ENCODE assay signal across 18 mouse cellular contexts in genomic region chr7:127055026-127055585, GRCm38 (mm10). TPM values are rescaled to one million over a fixed set of nuclear protein-coding genes. Genes with fewer than 3 reads are reported as not detected.
DNase-seq lines count a peak whose midpoint lies in the region; ATAC-seq and TF ChIP-seq lines count a peak whose summit lies in the region.
"Had no signal": no experiment of that assay in that cellular context is flagged by ENCODE, and none has a peak within 500 bp of the region (broad histone marks: within the 10 kb centered on the region; RNA-seq: fewer than 3 reads in every experiment).

No protein-coding gene starts in this region.

- 0 out of 2 replicates have a peak, but pooled peaks have one; percentile 4 for TF ChIP-seq CTCF in lung, adult 2 months (IDR thresholded peaks at IDR 0.05; ENCODE audit: insufficient read depth, low read length)

- no peaks in the 10 kb centered on the region for H3K4me1 ChIP-seq in lung, adult 2 months (ENCODE audit: control insufficient read depth, insufficient read depth, low read length)
- H3K4me1 ChIP-seq in forebrain, embryonic 11.5 days (replicated peaks; ENCODE audit: control insufficient read depth, insufficient read depth, low read length), result no peaks in the 10 kb centered on the region
- H3K4me1 ChIP-seq: embryonic facial prominence, embryonic 10.5 days; forebrain, embryonic 13.5 days; hindbrain, embryonic 10.5 days had no signal

- 52% methylated on average over 5 of the region's 5 CpGs for WGBS in lung, adult 2 months
- WGBS in forebrain, embryonic 11.5 days, result 69% methylated on average over 5 of the region's 5 CpGs

- H3K9ac ChIP-seq in forebrain, embryonic 11.5 days (ENCODE audit: low read length), result no peak overlapping the region
- H3K9ac ChIP-seq: forebrain, embryonic 13.5 days; lung, embryonic 14.5 days had no signal

- DNase-seq in frontal cortex, postnatal 36 days (ENCODE audit: low spot score in 2 of 2), result peak; percentile 17 to 29
- DNase-seq in frontal cortex, postnatal 10 days (ENCODE audit: low spot score in 2 of 2), result no peak
- DNase-seq in lung, adult 2 months, result no peak
- no peak for DNase-seq in lung, postnatal 14 days
- peak; percentile 50 for DNase-seq in thymus, postnatal 14 days
- DNase-seq in thymus, adult 18-20 months, result no peak
- DNase-seq in thymus, postnatal 4 days, result peak; percentile 51
- DNase-seq in forebrain, embryonic 11.5 days (ENCODE audit: low spot score), result no peak
- DNase-seq: cerebellum, adult 9-10 months; kidney, adult 9 months; lung, embryonic 14.5 days; retina, postnatal 1 day had no signal

- H3K4me2 ChIP-seq in forebrain, embryonic 11.5 days (ENCODE audit: low read depth, low read length, severe bottlenecking), result no peak overlapping the region
- H3K4me2 ChIP-seq: forebrain, embryonic 13.5 days; liver, embryonic 11.5 days; lung, embryonic 14.5 days; midbrain, embryonic 11.5 days had no signal

- no peak overlapping the region for H3K27ac ChIP-seq in forebrain, embryonic 11.5 days (ENCODE audit: low read depth, low read length)
- H3K27ac ChIP-seq: embryonic facial prominence, embryonic 10.5 days; forebrain, embryonic 13.5 days; hindbrain, embryonic 10.5 days had no signal

- ATAC-seq in forebrain, embryonic 11.5 days (replicated peaks; ENCODE audit: low FRiP score), result no peak
- ATAC-seq: forebrain, embryonic 13.5 days had no signal

- no peaks in the 10 kb centered on the region for H3K27me3 ChIP-seq in forebrain, embryonic 11.5 days (ENCODE audit: control insufficient read depth, insufficient read depth, low read length)
- H3K27me3 ChIP-seq: forebrain, embryonic 13.5 days had no signal

- no peaks in the 10 kb centered on the region for H3K9me3 ChIP-seq in forebrain, embryonic 11.5 days (ENCODE audit: control insufficient read depth, low read length)
- H3K9me3 ChIP-seq: embryonic facial prominence, embryonic 10.5 days; forebrain, embryonic 13.5 days; hindbrain, embryonic 10.5 days had no signal

- TF ChIP-seq POLR2A in lung, adult 2 months (IDR thresholded peaks at IDR 0.05; ENCODE audit: borderline replicate concordance, extremely low read depth, low read depth, low read length), result no peak

- no peaks in the 10 kb centered on the region for H3K36me3 ChIP-seq in forebrain, embryonic 11.5 days (ENCODE audit: control insufficient read depth, insufficient read depth, low read length)
- H3K36me3 ChIP-seq: embryonic facial prominence, embryonic 10.5 days; hindbrain, embryonic 10.5 days had no signal

- H3K4me3 ChIP-seq in lung, adult 2 months (replicated peaks; ENCODE audit: extremely low read depth, low read depth, low read length), result no peak overlapping the region
- H3K4me3 ChIP-seq in forebrain, embryonic 11.5 days (ENCODE audit: low read depth, low read length), result no peak overlapping the region
- H3K4me3 ChIP-seq: embryonic facial prominence, embryonic 10.5 days; forebrain, embryonic 13.5 days; hindbrain, embryonic 10.5 days had no signal

RNA-seq across cellular contexts. Expression of gene Kif22, which starts 12.8 kb away (rescaled TPM):
- 0.78 and 1.3 TPM in 2 replicates for polyA plus RNA-seq in lung, adult 2 months (2012; rRNA removed)
- polyA plus RNA-seq in forebrain, embryonic 11.5 days (2014; fragmentation: Nextera tagmentation; extraction: Ambion mirVana), result 207 and 208 TPM in 2 replicates

RNA-seq across cellular contexts. Expression of gene Maz, which starts 28.3 kb away (rescaled TPM):
- 131 and 194 TPM in 2 replicates for polyA plus RNA-seq in lung, adult 2 months (2012; rRNA removed)
- 106 and 132 TPM in 2 replicates for polyA plus RNA-seq in forebrain, embryonic 11.5 days (2014; fragmentation: Nextera tagmentation; extraction: Ambion mirVana)

RNA-seq across cellular contexts. Expression of gene Zg16, which starts 32.0 kb away (rescaled TPM):
- 0.37 and 19.0 TPM in 2 replicates for polyA plus RNA-seq in lung, adult 2 months (2012; rRNA removed)
- polyA plus RNA-seq in forebrain, embryonic 11.5 days (2014; fragmentation: Nextera tagmentation; extraction: Ambion mirVana), result not detected in 2 replicates
- polyA plus RNA-seq: embryonic facial prominence, embryonic 10.5 days; forebrain, embryonic 13.5 days; hindbrain, embryonic 10.5 days; liver, embryonic 11.5 days; lung, embryonic 14.5 days; midbrain, embryonic 11.5 days; neural tube, embryonic 11.5 days had no signal

RNA-seq across cellular contexts. Expression of gene Prrt2, which starts 34.1 kb away (rescaled TPM):
- 8.1 and 9.8 TPM in 2 replicates for polyA plus RNA-seq in lung, adult 2 months (2012; rRNA removed)
- 9.6 and 10.3 TPM in 2 replicates for polyA plus RNA-seq in forebrain, embryonic 11.5 days (2014; fragmentation: Nextera tagmentation; extraction: Ambion mirVana)

RNA-seq across cellular contexts. Expression of gene Gm42742, which starts 34.2 kb away (rescaled TPM):
- 26.5 and 38.8 TPM in 2 replicates for polyA plus RNA-seq in lung, adult 2 months (2012; rRNA removed)
- 60.9 and 64.7 TPM in 2 replicates for polyA plus RNA-seq in forebrain, embryonic 11.5 days (2014; fragmentation: Nextera tagmentation; extraction: Ambion mirVana)

Comparison
In these comparisons a context has a peak if more than half of its experiments do, and no peak if none do; other contexts are left out.
1. DNase-seq: peak in frontal cortex, postnatal 36 days (2 of 2), thymus, postnatal 14 days (single experiment) and thymus, postnatal 4 days (single experiment); none in frontal cortex, postnatal 10 days (0 of 2), lung, adult 2 months (single experiment), lung, postnatal 14 days (single experiment), thymus, adult 18-20 months (0 of 2) and forebrain, embryonic 11.5 days (single experiment).
2. RNA of gene Kif22, which starts 12.8 kb away (polyA plus RNA-seq): 207 to 208 TPM in forebrain, embryonic 11.5 days; 0.78 to 1.3 TPM in lung, adult 2 months; every median in the first group is over 10 times any median in the second.